Comparison of ENCODE assay signal across 29 mouse cellular contexts in the genomic region with DNA sequence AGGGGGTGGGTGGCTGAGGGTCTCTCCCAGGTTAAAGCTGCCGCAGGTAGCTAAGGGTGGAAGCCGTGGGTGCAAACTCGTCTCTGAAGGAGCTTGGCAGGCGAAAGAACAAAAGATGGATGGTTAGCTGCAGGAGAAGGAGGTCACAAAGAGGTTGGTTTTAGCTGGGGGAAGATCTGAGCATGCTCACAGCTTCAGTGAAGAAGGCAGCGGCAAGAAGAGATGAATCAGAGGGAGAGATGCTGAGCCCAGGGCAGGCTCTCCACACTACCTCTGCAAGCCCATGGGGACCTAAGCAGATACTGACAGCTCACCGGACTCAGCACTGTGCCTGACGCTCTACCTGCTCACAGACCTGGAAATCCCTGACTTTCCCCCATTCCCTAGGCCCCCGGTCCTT. TPM values are rescaled to one million over a fixed set of nuclear protein-coding genes. Genes with fewer than 3 reads are reported as not detected.
DNase-seq lines count a peak whose midpoint lies in the region; ATAC-seq and TF ChIP-seq lines count a peak whose summit lies in the region.
"Had no signal": no experiment of that assay in that cellular context is flagged by ENCODE, and none has a peak within 500 bp of the region (broad histone marks: within the 10 kb centered on the region; RNA-seq: fewer than 3 reads in every experiment).

No protein-coding gene starts in this region.

- intact Hi-C loops in left cerebral cortex, adult 2 months (cut with DNase I) = loop anchor here (2.0 kb wide), 1 partner anchor 44 kb away; no protein-coding TSS in a partner anchor
- intact Hi-C loops in left cerebral cortex, postnatal 14 days (cut with DNase I) = loop anchor here (5.0 kb wide), 1 partner anchor 91 kb away; a partner anchor contains a TSS

- ATAC-seq in frontal cortex, adult (ENCODE audit: low TSS enrichment) = peak; percentile 8; the same call in 1 of the 2 replicates
- ATAC-seq: forebrain, embryonic 15.5 days had no signal

- H3K4me3 ChIP-seq in left cerebral cortex, adult 2 months = no peak overlapping the region
- H3K4me3 ChIP-seq: embryonic facial prominence, embryonic 10.5 days; embryonic facial prominence, embryonic 13.5 days; erythroblast, embryonic 14.5 days; forebrain, embryonic 12.5 days; forebrain, embryonic 15.5 days; gastrocnemius, adult 2 months; heart, embryonic 12.5 days; heart, embryonic 15.5 days had no signal

- peak overlapping the region; percentile 83 for H3K27ac ChIP-seq in left cerebral cortex, adult 2 months
- H3K27ac ChIP-seq: embryonic facial prominence, embryonic 10.5 days; embryonic facial prominence, embryonic 13.5 days; forebrain, embryonic 12.5 days; forebrain, embryonic 15.5 days; gastrocnemius, adult 2 months; heart, embryonic 15.5 days; hindbrain, embryonic 14.5 days had no signal

- no peak for TF ChIP-seq CTCF in left cerebral cortex, adult 2 months (IDR thresholded peaks at IDR 0.05)

- DNase-seq in frontal cortex, postnatal 36 days (ENCODE audit: low spot score in 2 of 2) = no peak
- no peak for DNase-seq in left cerebral cortex, adult 2 months (ENCODE audit: extremely low spot score in 1 of 2, low spot score in 2 of 2)
- DNase-seq in left cerebral cortex, postnatal 14 days (ENCODE audit: low spot score in 2 of 2) = no peak
- peak; percentile 28 to 31 for DNase-seq in right cerebral cortex, postnatal 10 days (ENCODE audit: low spot score in 2 of 2)
- no peak for DNase-seq in right cerebral cortex, postnatal 14 days
- DNase-seq in urinary bladder, adult 18-20 months (ENCODE audit: low spot score in 2 of 2) = no peak
- DNase-seq: adrenal gland, adult 2 months; adrenal gland, postnatal 14 days; B cell, adult 2 months; cerebellum, adult 18-20 months; cerebellum, adult 9-10 months; cerebellum, postnatal 14 days; embryo, embryonic 11 days; gastrocnemius, adult 2 months; gastrocnemius, postnatal 14 days; heart, postnatal 10 days; heart, postnatal 36 days had no signal

RNA-seq across cellular contexts. Expression of a gene that starts 6.1 kb away (rescaled TPM):
- 100 to 1,000 TPM; 180 to 188 TPM for total RNA-seq in left cerebral cortex, adult 2 months (2021)
- 100 to 1,000 TPM; 169 to 185 TPM for total RNA-seq in left cerebral cortex, postnatal 14 days (2021)
- total RNA-seq: common myeloid progenitor, adult 5-6 weeks; MEL had no signal

RNA-seq across cellular contexts. Expression of a gene that starts 48.0 kb away (rescaled TPM):
- under 1 TPM in 1 of 2 experiments, not detected in 1; 0.25 TPM for total RNA-seq in left cerebral cortex, adult 2 months (2021)
- total RNA-seq in left cerebral cortex, postnatal 14 days (2021) = not detected
- total RNA-seq: adrenal gland, postnatal 14 days; common myeloid progenitor, adult 5-6 weeks; heart, adult 18-20 months; heart, postnatal 36 days; MEL had no signal

RNA-seq across cellular contexts. Expression of a gene that starts 48.5 kb away (rescaled TPM):
- not detected for total RNA-seq in left cerebral cortex, adult 2 months (2021)
- total RNA-seq in left cerebral cortex, postnatal 14 days (2021) = not detected
- total RNA-seq: adrenal gland, adult 2 months; adrenal gland, postnatal 14 days; common myeloid progenitor, adult 5-6 weeks; heart, adult 18-20 months; heart, postnatal 10 days; heart, postnatal 36 days; MEL had no signal

RNA-seq across cellular contexts. Expression of a gene that starts 59.3 kb away (rescaled TPM):
- 10 to 100 TPM; 14.0 TPM for total RNA-seq in left cerebral cortex, adult 2 months (2021)
- 1 to 10 TPM; 5.9 to 6.9 TPM for total RNA-seq in left cerebral cortex, postnatal 14 days (2021)
- total RNA-seq: MEL had no signal

Comparison
In these comparisons a context has a peak if more than half of its experiments do, and no peak if none do; other contexts are left out.
1. DNase-seq: peak in right cerebral cortex, postnatal 10 days (2 of 2); none in frontal cortex, postnatal 36 days (0 of 2), left cerebral cortex, adult 2 months (0 of 2), left cerebral cortex, postnatal 14 days (0 of 2), right cerebral cortex, postnatal 14 days (single experiment) and urinary bladder, adult 18-20 months (0 of 2).